Mouse (Mus musculus) hematopoietic multipotent progenitor cell, adult 10-12 weeks (in vitro differentiated cells): ENCODE results near the gene Olfr1321. TPM values are rescaled to one million over a fixed set of nuclear protein-coding genes. Genes with fewer than 3 reads are reported as not detected.

Experiments used
- polyA plus RNA-seq: library from polyadenylated mRNA; stranded (reverse); fragments of >175 nt; gene quantifications from 2 replicates; pipeline ENCODE4 v1.2.3, GENCODE M21; 2012; ENCODE audit warnings: low replicate concordance

Olfr1321 gene
- polyA plus RNA-seq = not detected in 2 replicates

DNA sequence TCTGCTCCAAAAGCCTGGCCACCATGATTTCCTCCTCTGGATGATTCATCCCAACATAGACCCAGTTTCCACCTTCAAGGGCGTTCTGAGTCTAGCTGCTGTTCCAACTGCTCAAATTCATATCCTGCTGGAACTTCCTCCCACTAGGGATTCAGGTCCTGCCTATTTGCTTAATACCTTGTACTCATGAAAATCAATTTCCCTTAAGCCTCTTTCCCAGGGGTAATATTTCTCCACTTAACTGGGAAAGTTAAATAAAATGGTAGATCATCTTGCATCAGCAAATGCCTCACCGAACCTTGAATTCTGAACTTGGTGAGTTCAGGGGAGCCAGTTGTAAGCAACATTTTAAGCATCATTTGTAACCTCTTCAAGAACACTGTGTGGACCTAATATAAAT, at the start of gene Olfr1321:
TSS of gene Olfr1321 (minus strand) at position 101 of the 400 bp plus-strand sequence.

Other genes starting within 250 kb of the Olfr1321 start
- 0.08 TPM in 1 of 2 replicates, not detected in the other for gene Olfr1320, start 62.7 kb downstream of the Olfr1321 start, polyA plus RNA-seq
- gene Igsf1, start 62.7 kb upstream of the Olfr1321 start, polyA plus RNA-seq = not detected in 2 replicates
- gene Olfr1322, start 156.4 kb upstream of the Olfr1321 start, polyA plus RNA-seq = not detected in 2 replicates